Mouse (Mus musculus) limb, embryonic 12.5 days (tissue): Measurements from ENCODE around the gene Slamf9. TPM values are rescaled to one million over a fixed set of nuclear protein-coding genes. Genes with fewer than 3 reads are reported as not detected.

Source experiments
- ATAC-seq: fragments of 200-750 bp; cut with Nextera tagmentation; 2 replicates; pipeline ENCODE4 v1.8.0; 2017; ENCODE audit warnings: low read depth, moderate TSS enrichment; ENCODE audit not compliant: insufficient number of reproducible peaks, insufficient read depth, low FRiP score, low TSS enrichment
- H3K27ac ChIP-seq: fragments of 300-500 bp; sonication (generic); 2 replicates; pipeline ENCODE4 v1.5.1; 2016; ENCODE audit warnings: mild to moderate bottlenecking, moderate library complexity
- H3K27me3 ChIP-seq: fragments of 300-500 bp; sonication (generic); 2 replicates; pipeline ENCODE4 v1.6.1; 2016; ENCODE audit warnings: mild to moderate bottlenecking, moderate library complexity
- H3K36me3 ChIP-seq: fragments of 300-500 bp; sonication (generic); 2 replicates; pipeline ENCODE4 v1.6.1; 2016; ENCODE audit warnings: mild to moderate bottlenecking, moderate library complexity
- H3K4me1 ChIP-seq: fragments of 300-500 bp; sonication (generic); replicated peaks from 2 replicates; pipeline ENCODE4 v1.6.1; 2016
- H3K4me2 ChIP-seq: fragments of 300-500 bp; sonication (generic); 2 replicates; pipeline ENCODE4 v1.6.1; 2016; ENCODE audit warnings: mild to moderate bottlenecking, moderate library complexity
- H3K4me3 ChIP-seq: fragments of 300-500 bp; sonication (generic); replicated peaks from 2 replicates; pipeline ENCODE4 v1.5.1; 2016; ENCODE audit warnings: mild to moderate bottlenecking
- H3K9ac ChIP-seq: fragments of 300-500 bp; sonication (generic); replicated peaks from 2 replicates; pipeline ENCODE4 v1.6.1; 2016; ENCODE audit warnings: mild to moderate bottlenecking, moderate library complexity
- H3K9me3 ChIP-seq: fragments of 300-500 bp; sonication (generic); 2 replicates; pipeline ENCODE4 v1.6.1; 2016; ENCODE audit warnings: mild to moderate bottlenecking, moderate library complexity
- WGBS: fragments of 180-500 bp; shearing (Covaris S2); methylation state at CpG from one replicate; pipeline ENCODE4 v1.1.7; 2016; 5-methylcytosine and 5-hydroxymethylcytosine counted together
- polyA plus RNA-seq: library from polyadenylated mRNA; unstranded; fragments of >200 nt; fragmentation: Nextera tagmentation; extraction: Ambion mirVana; gene quantifications from 2 replicates; pipeline ENCODE4 v1.2.1, GENCODE M21; 2016

The Slamf9 gene
- polyA plus RNA-seq, 1 experiment from 2014 or later = 0.21 TPM

DNA sequence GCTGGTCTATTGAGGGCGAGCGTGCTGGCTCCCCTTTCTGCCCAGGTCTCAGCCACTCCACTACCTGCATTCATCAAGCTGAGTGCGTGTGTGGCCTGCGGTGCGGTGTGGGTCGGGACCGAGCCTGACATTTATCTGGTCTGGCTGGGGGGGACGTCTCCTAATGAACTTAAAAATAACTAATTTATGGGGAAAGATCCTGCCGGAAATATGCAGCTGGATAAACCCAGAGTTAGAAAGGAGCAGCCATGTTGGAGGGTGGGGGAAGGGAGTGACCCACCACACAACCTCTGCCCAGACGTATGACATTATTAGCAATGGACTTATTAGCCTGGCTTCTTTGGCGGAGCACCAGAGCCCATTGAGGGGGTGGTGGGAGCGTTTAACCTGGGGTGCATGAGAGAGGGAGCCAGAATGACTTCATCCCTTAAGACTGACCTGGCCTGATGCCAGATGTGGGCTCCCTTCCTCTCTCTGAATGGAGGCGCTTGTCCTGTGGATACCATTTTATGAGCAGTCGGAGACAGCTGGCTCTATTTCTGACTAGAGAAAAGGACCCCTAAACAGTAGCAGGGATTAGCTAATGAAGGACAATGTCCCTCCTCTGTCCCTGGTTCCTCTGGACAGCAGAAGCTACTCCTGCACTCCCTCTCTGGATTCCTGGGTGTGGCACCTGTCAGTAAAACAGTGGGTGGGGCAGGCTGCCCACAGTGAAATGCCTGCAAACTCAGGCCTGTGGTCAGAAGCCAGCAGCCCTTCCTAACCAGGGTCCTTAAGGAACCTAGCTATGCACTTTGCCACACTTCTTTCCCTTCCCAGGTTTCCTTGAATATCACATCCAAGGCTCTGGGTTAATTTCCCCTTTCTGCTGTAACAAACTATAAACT lies 28.2 kb downstream of the Slamf9 start:
- Histone ChIP-seq H3K27me3 (peaks cover 16% of the 10 kb centered on the region), H3K4me1 (peaks cover 57% of the 10 kb centered on the region), H3K4me3 (no peak overlapping the region), H3K27ac (peak overlapping the region; percentile 73), H3K36me3 (peaks cover 23% of the 10 kb centered on the region), H3K9me3 (no peaks in the 10 kb centered on the region), H3K4me2 (peak overlapping the region; percentile 39), H3K9ac (no peak overlapping the region)
- WGBS = 35% methylated on average over 14 of the region's 14 CpGs
- ATAC-seq = no peak

DNA sequence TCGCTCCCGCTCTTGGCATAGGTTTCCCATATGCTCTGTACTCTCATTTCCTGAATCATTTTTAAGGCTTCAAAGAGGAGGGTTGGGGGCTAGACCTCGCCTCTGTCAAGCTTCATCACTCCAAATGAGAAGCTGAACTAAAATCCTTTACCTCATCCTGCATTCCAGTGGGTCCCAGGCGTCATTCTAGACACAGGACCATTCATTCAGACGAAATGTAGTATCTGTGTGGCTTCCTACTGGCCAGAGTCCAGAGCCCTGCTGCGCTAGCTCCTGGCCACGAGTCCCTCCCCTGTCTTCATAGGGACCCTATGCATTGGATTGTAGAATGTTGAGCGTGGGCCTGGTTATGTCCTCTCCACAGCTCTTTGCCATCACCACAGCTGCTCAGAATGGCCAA lies 29.6 kb downstream of the Slamf9 start:
- peaks cover 16% of the 10 kb centered on the region for H3K27me3 ChIP-seq

DNA sequence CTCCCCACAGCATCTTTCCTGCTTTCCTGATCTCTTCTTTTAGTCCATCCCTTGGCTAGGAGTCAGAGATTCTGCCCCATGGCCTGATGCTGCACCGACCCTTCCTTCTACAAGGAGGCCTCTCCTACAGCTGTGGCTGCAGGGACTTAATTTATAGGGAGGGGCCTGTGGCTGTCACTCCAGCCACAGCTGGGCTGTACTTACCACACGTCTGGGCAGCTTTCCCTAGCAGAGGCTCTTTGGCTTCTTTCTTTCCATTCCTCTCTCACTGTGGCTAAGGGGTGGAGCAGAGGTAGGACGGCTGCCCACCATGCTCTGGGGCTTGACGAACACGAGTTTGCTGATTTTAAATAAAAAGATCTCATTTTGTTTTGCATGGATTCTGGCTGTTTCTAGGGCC lies 31.8 kb downstream of the Slamf9 start:
- ATAC-seq = no peak
- H3K4me1 ChIP-seq = peaks cover 39% of the 10 kb centered on the region
- 52% methylated on average over 5 of the region's 5 CpGs for WGBS

More for the DNA sequence above, 29.6 kb downstream of the Slamf9 start:
- WGBS = 86% methylated on average over 8 of the region's 8 CpGs
- Histone ChIP-seq H3K4me3 (no peak overlapping the region), H3K9me3 (no peaks in the 10 kb centered on the region), H3K4me1 (peaks cover 56% of the 10 kb centered on the region), H3K27ac (no peak overlapping the region), H3K36me3 (peaks cover 17% of the 10 kb centered on the region; the same call in 1 of the 2 replicates), H3K9ac (no peak overlapping the region), H3K4me2 (no peak overlapping the region)
- ATAC-seq = no peak

DNA sequence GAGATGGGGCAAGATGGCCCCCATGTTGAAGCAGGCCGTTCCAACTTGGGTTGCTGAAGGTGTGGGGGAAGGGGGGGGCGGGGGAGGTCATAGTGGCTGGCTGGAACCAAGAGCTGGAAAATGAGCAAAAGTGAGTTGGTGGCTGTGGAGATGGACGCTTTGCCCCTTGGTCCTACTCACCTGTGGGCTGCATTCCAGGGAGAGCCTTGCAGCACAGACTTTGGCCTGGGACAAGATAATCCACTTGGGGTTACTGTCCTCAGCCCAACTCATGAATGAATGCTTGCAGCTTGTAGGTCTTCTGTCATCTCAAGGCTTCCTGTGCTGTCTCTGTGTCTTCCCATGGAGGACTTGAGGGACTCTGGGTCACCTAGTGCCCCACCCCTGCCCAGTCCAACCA lies 32.5 kb downstream of the Slamf9 start:
- Histone ChIP-seq H3K4me1 (peaks cover 33% of the 10 kb centered on the region), H3K4me3 (no peak overlapping the region), H3K4me2 (no peak overlapping the region), H3K27me3 (no peaks in the 10 kb centered on the region), H3K27ac (no peak overlapping the region), H3K9ac (no peak overlapping the region), H3K9me3 (no peaks in the 10 kb centered on the region), H3K36me3 (peaks cover 17% of the 10 kb centered on the region; the same call in 1 of the 2 replicates)
- ATAC-seq = no peak
- WGBS = 87% methylated on average over 3 of the region's 3 CpGs

More for the DNA sequence above, 31.8 kb downstream of the Slamf9 start:
- Histone ChIP-seq H3K27ac (no peak overlapping the region), H3K9me3 (no peaks in the 10 kb centered on the region), H3K4me2 (no peak overlapping the region), H3K27me3 (peaks cover 3% of the 10 kb centered on the region; the same call in 1 of the 2 replicates), H3K4me3 (no peak overlapping the region), H3K36me3 (peaks cover 17% of the 10 kb centered on the region; the same call in 1 of the 2 replicates), H3K9ac (no peak overlapping the region)

DNA sequence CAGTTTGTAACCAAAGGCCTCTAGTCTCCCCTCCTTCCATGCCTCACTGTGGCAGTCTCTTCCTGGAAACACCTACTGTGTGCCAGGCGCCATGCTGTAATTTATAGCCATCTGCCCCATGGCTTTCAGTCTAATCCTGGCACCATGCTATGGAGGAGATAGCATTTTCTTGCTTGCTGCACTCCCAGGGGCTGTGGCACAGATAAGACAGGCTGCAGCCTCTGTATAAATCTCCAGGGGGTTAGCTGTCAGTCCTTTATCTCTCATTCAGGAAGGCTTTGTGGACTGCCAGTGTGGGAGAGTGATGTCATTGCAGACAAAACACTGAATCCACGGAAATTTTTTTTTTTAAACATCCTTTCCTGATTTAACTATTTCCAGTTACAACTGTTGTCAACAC lies 33.0 kb downstream of the Slamf9 start:
- Histone ChIP-seq H3K4me1 (peaks cover 33% of the 10 kb centered on the region), H3K4me2 (no peak overlapping the region), H3K4me3 (no peak overlapping the region), H3K9ac (no peak overlapping the region), H3K27ac (no peak overlapping the region), H3K9me3 (no peaks in the 10 kb centered on the region), H3K36me3 (peaks cover 17% of the 10 kb centered on the region; the same call in 1 of the 2 replicates), H3K27me3 (no peaks in the 10 kb centered on the region)
- ATAC-seq = no peak
- 69% methylated on average over 2 of the region's 2 CpGs for WGBS

DNA sequence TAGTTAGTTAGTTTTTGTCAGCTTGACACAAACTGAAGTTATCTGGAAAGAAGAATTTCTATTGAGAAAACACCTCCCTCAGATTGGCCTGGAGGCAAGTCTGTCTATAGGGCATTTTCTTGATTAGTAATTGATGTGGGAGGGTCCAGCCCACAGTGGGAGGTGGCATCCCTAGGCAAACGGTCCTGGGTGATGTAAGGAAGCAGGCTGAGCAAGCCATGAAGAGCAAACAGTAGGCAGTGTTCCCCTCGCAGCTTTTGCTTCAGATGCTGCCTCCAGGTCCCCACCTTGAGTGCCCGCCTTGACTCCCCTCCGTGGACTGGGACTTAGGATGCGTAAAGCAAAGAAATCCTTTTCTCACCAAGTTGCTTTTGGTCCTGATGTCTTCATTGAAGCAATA lies 34.1 kb downstream of the Slamf9 start:
- no peak overlapping the region for H3K4me3 ChIP-seq
- no peaks in the 10 kb centered on the region for H3K27me3 ChIP-seq
- WGBS = 84% methylated on average over 5 of the region's 5 CpGs
- H3K9me3 ChIP-seq = no peaks in the 10 kb centered on the region
- H3K9ac ChIP-seq = no peak overlapping the region
- peaks cover 23% of the 10 kb centered on the region for H3K4me1 ChIP-seq
- no peak overlapping the region for H3K27ac ChIP-seq
- peaks cover 17% of the 10 kb centered on the region; the same call in 1 of the 2 replicates for H3K36me3 ChIP-seq
- no peak overlapping the region for H3K4me2 ChIP-seq
- no peak for ATAC-seq

DNA sequence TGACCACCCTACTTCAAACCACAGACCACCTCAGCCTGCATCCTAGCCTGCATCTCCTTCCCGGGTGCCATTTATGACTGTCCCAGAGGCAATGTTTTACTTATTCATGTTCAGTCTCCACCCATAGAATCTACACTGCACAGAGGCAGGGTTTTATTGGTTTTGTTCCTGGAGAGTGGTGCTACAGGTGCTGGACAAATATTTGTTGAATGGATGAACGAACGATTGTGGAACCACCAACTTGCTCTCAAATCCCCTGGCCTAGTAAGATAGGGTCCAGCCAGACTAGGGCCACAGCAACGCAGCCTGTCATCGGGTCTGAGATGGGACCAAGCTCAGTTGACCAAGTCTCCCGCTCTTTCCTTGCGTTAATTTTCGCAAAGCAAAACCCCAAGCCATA lies 34.8 kb downstream of the Slamf9 start:
- H3K4me2 ChIP-seq = peak overlapping the region; percentile 21; the same call in 1 of the 2 replicates
- no peak overlapping the region for H3K4me3 ChIP-seq
- H3K9me3 ChIP-seq = no peaks in the 10 kb centered on the region
- peaks cover 16% of the 10 kb centered on the region; the same call in 1 of the 2 replicates for H3K36me3 ChIP-seq
- ATAC-seq = no peak
- H3K27me3 ChIP-seq = no peaks in the 10 kb centered on the region
- no peak overlapping the region for H3K9ac ChIP-seq
- H3K27ac ChIP-seq = no peak overlapping the region
- WGBS = 47% methylated on average over 8 of the region's 8 CpGs
- H3K4me1 ChIP-seq = peaks cover 15% of the 10 kb centered on the region; the same call in 1 of the 2 replicates

DNA sequence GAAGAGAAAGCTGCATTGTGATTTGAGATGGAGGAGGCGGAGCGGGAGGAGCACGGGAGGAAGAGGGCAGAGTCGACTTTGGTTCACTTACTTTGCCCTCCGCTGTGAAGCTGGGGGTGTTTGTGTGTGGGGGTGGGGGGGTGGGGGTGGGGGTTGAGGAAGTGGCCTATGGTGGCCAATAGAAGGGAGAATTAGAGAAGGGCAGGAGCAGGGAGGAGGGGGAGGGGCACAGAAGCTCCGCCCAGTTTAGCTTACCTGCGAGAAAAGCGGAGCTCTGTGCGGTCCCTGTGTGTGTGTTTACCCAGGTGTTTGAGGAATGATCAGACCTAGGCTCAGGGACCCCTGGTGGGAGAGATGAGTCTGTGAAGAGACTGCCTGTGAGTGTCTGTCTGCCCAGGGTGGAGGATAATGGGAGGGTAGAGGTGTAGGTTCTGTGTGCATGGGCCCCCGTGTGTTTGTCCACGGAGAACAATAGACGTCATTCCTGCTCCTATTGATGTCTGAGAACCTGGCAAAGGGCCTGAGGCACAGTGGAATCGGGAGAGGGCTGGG lies 35.3 kb downstream of the Slamf9 start:
- Histone ChIP-seq H3K27me3 (no peaks in the 10 kb centered on the region), H3K4me3 (no peak overlapping the region), H3K4me2 (peak overlapping the region; percentile 21; the same call in 1 of the 2 replicates), H3K9ac (no peak overlapping the region), H3K9me3 (no peaks in the 10 kb centered on the region), H3K27ac (no peak overlapping the region), H3K4me1 (peaks cover 13% of the 10 kb centered on the region; the same call in 1 of the 2 replicates), H3K36me3 (peaks cover 11% of the 10 kb centered on the region; the same call in 1 of the 2 replicates)
- ATAC-seq = no peak
- 27% methylated on average over 13 of the region's 13 CpGs for WGBS

DNA sequence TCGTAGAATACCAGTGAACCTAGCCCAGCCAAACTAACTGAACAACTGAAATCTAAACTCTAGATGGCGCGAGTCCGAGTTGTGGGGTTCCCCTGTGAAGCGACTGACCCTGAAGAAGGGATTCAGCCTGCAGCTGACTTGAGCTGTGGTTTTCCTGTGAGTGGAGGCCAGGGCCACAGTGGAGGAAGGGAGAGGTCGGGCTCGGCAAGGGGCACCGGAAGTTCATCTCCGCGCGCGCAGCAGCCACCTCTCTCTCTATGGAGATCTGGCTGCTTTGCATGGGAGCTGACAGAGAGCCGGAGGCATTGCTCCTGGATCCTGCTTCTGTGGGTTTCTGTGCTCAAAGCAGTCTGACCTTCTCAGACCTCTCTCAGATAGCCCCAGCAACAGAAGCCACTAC lies 37.8 kb downstream of the Slamf9 start:
- H3K36me3 ChIP-seq = no peaks in the 10 kb centered on the region
- 0 out of 2 replicates have a peak, but pooled peaks cover 5% of the 10 kb centered on the region for H3K9me3 ChIP-seq
- ATAC-seq = no peak
- no peak overlapping the region for H3K4me3 ChIP-seq
- peaks cover 9% of the 10 kb centered on the region; the same call in 1 of the 2 replicates for H3K4me1 ChIP-seq
- peak overlapping the region; percentile 39 for H3K4me2 ChIP-seq
- H3K9ac ChIP-seq = no peak overlapping the region
- WGBS = 26% methylated on average over 13 of the region's 13 CpGs
- no peaks in the 10 kb centered on the region for H3K27me3 ChIP-seq
- H3K27ac ChIP-seq = peak overlapping the region; percentile 18; the same call in 1 of the 2 replicates

DNA sequence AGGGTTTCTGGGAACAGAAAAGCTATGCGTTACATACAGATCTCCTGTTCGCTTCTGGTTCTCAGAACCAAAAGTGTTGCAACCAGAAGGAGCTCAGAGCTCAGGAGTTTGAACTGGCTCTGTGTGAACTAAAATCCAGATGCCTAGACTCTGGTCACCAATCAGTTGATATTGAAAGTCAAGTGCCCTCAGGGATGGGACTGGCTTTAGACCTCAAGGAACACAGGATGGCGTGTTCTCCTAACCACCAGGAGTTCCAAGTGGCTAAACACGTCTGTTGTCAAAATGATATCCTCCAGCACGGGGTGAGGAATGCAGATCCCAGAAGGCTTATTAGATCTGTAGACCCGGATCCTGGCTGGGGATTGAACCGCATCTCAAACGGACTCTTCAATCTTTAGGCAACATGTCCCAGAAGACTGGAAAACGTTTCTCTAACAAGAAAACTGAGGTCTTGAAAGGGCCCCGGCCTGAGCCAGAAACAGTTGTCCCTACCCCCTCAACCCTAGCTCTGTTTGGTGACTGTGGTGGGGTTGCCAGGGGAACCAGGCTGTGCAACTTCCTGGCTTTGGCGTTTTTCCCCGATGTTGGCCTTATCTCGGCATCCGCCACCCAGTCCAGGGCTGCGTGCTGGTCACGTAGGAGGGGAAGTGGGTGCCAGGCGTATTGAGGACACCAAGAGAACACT lies 38.5 kb downstream of the Slamf9 start:
- no peak overlapping the region for H3K4me3 ChIP-seq
- peaks cover 9% of the 10 kb centered on the region; the same call in 1 of the 2 replicates for H3K4me1 ChIP-seq
- no peak overlapping the region for H3K9ac ChIP-seq
- 0 out of 2 replicates have a peak, but pooled peaks cover 5% of the 10 kb centered on the region for H3K9me3 ChIP-seq
- H3K27ac ChIP-seq = peak overlapping the region; percentile 12; the same call in 1 of the 2 replicates
- no peaks in the 10 kb centered on the region for H3K27me3 ChIP-seq
- H3K4me2 ChIP-seq = no peak overlapping the region
- 78% methylated on average over 17 of the region's 17 CpGs for WGBS
- H3K36me3 ChIP-seq = no peaks in the 10 kb centered on the region
- no peak for ATAC-seq

DNA sequence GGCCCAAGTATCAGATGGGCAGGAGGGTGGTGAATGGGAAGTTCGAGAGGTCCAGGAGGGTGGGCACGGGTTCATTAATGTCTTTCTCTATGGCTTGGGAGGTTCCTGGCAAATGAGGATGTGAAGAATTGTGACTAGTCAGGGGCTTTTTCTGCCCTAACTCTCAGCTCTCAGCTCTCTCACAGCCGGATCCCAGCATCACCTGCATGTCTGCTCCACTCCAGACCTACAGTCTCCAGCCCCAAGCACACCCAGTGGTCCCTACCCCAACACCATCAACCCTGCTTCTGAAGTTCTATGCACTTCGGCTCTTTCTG lies 39.0 kb downstream of the Slamf9 start:
- WGBS = 80% methylated on average over 4 of the region's 4 CpGs
- H3K27me3 ChIP-seq = no peaks in the 10 kb centered on the region
- no peak overlapping the region for H3K4me3 ChIP-seq
- H3K36me3 ChIP-seq = no peaks in the 10 kb centered on the region
- H3K27ac ChIP-seq = peak overlapping the region; percentile 12; the same call in 1 of the 2 replicates
- ATAC-seq = no peak
- H3K9ac ChIP-seq = no peak overlapping the region
- peaks cover 9% of the 10 kb centered on the region; the same call in 1 of the 2 replicates for H3K4me1 ChIP-seq
- H3K9me3 ChIP-seq = 0 out of 2 replicates have a peak, but pooled peaks cover 5% of the 10 kb centered on the region
- no peak overlapping the region for H3K4me2 ChIP-seq
